Mouse (Mus musculus): ENCODE measurements around the gene Bbx. TPM values are rescaled to one million over a fixed set of nuclear protein-coding genes. Genes with fewer than 3 reads are reported as not detected.

Bbx gene
- polyA plus RNA-seq, 1 experiment = 9.4 TPM

DNA sequence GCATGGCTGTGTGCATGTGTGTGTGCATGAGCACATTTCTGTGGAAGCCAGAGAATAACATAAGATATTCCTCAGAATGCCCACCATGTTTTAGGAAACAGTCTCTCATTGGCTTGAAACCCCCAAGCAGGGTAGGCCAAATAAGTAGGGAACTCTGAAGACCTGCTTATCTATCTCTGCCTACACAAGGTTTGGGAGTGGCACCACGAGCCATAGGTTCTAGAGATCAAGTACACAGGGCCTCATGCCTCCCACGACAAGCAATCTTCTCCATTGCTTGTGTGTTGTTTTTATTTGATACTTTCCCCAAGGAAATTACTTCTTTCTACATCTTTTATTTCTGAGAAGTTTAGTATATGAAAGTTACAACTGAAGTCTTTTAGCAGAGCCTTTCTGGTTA is 61.8 kb downstream of the Bbx start:
- TF ChIP-seq POLR2A (IDR thresholded peaks at IDR 0.05; ENCODE audit: borderline replicate concordance, extremely low read depth, insufficient read depth, insufficient read length, poor library complexity, severe bottlenecking) (no peak), CTCF (IDR thresholded peaks at IDR 0.05; ENCODE audit: borderline replicate concordance, extremely low read depth, insufficient read depth, insufficient read length) (no peak)
- DNase-seq (ENCODE audit: low read depth) = no peak

DNA sequence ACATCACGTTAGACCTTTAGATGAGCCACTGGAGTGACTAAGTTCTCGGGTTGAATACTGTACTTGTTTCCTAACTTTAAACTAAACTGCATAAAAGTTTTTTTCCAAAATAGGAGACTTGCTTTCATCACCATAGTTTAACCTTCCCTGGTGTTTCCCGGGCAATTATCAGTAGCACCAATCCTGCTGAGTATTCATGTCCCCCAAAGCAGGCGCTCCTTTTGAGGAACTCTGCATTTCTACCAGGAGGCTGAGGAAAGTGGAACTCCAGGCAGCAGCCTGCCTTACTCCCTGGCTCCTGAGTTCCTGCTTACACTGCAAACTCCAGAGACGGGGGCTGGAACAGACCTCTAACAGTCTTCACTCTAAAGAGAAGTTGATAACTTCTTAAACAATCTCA is 65.6 kb downstream of the Bbx start:
- TF ChIP-seq CTCF (IDR thresholded peaks at IDR 0.05; ENCODE audit: borderline replicate concordance, extremely low read depth, insufficient read depth, insufficient read length) (no peak), POLR2A (IDR thresholded peaks at IDR 0.05; ENCODE audit: borderline replicate concordance, extremely low read depth, insufficient read depth, insufficient read length, poor library complexity, severe bottlenecking) (no peak)
- no peak for DNase-seq (ENCODE audit: low read depth)

DNA sequence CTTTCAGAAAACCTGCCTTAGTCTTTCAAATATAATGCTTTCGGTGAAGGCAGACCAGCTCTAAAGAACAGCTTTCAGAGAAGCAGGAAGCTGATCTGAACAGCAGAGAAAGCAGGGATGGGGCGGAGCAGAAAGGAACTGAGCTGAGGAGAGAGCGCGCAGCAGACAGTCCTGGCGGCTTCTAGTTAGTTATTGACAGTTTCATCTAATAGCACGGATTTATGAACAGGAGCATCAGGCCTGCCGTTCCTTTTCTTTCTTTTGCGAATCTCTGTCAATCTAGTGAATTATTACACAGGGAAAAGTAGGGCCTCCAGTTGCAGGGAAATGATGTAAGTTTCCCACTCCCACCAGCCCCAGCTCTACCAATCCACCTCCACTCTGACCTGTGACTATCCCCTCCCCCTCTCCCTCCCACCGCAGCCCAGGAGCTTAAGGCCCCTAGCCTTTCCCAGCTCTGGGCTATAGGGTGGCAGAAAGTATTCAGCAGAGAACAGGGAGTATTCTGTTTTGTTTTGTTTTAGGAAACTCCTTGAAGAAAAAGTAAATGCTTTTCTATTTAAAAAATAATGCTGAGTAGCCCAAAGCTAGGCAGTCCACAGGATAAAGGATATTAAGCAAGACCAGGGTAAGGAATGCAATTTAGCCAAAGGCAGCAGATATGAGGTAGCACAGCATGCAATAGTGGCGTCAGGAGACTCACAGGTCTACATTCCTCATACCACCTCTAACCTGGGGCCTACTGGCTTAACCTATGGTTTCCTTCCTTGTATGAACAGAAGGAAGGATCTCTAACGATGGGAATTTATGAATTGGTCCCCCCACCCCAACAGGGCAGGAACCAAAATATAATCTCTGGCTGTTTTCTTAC is 67.8 kb downstream of the Bbx start:
- DNase-seq (ENCODE audit: low read depth) = peak; percentile 85
- TF ChIP-seq CTCF (IDR thresholded peaks at IDR 0.05; ENCODE audit: borderline replicate concordance, extremely low read depth, insufficient read depth, insufficient read length) (no peak), POLR2A (IDR thresholded peaks at IDR 0.05; ENCODE audit: borderline replicate concordance, extremely low read depth, insufficient read depth, insufficient read length, poor library complexity, severe bottlenecking) (no peak)

DNA sequence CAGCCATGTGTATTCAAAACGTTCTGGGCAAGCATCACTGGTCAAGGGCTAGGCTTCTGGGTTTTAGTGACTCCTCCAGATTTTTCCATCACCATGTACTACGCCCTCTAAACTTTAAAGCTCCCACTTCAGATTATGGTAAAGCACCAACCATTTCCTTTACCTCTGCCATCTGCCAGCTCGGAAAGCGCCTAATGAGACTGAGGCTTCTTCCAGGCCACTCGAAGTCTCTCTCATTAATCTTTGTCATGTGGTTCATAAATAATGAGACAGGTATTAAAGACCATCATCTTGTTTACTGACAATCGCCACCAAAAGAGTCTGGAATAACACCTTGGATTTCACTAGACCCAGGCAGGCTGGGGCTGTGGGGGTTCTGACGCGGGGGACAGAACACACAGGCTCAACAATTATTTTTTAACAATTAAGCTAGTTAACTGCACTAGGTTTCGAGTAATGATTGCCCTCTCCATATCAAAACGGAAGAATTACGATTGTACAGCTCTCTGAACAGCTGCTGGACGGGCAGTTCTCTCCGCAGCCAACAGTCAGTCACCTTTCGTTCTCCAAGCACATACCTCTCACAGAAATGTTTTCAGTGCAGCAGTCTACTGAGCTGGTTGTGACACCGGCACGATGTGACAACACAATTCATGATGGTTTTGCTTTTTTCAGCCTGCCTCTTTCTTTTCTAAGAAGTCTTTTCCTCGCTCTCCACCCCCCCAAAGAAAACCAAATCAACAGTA is 68.6 kb downstream of the Bbx start:
- TF ChIP-seq CTCF (IDR thresholded peaks at IDR 0.05; ENCODE audit: borderline replicate concordance, extremely low read depth, insufficient read depth, insufficient read length) (no peak), POLR2A (IDR thresholded peaks at IDR 0.05; ENCODE audit: borderline replicate concordance, extremely low read depth, insufficient read depth, insufficient read length, poor library complexity, severe bottlenecking) (no peak)
- peak; percentile 39 for DNase-seq (ENCODE audit: low read depth)

DNA sequence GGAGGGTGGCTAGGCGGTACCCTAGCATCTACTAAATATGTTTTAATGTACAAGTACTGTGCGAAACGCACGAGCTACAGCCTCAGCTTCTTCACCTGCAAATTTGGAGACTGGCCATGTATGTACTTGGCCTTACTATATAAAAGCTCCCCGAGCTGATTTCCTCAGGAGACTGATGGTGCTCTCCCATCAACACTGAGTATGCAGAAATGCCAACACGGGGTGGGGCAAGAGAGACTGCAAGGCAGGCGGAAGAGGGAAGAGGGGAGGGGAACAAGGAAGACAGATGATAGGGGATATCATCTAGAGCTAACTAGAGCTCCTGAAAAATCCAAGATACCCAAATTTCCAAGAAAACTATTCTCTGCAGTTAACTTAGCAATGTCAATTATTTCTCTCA is 71.6 kb downstream of the Bbx start:
- TF ChIP-seq CTCF (IDR thresholded peaks at IDR 0.05; ENCODE audit: borderline replicate concordance, extremely low read depth, insufficient read depth, insufficient read length) (no peak), POLR2A (IDR thresholded peaks at IDR 0.05; ENCODE audit: borderline replicate concordance, extremely low read depth, insufficient read depth, insufficient read length, poor library complexity, severe bottlenecking) (no peak)
- no peak for DNase-seq (ENCODE audit: low read depth)

DNA sequence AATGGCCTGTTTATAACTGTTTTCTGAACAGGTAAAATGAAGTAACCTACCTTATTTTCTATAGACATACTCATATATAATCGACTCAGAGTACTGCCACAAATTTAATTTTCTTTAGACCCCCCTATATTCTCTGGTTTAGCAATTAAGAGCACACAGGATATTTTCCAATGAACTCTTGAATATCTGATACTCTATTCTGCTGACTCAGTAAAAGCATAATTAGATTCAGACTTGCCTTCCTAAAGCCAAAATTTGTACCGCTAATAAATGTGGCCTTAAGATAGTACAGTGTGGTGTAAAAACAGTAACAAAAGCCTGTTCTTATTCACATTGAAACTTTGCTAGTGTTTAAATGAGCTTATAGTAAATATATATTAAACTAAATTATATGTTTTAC is 102.5 kb downstream of the Bbx start:
- DNase-seq (ENCODE audit: low read depth) = no peak
- no peak for TF ChIP-seq POLR2A (IDR thresholded peaks at IDR 0.05; ENCODE audit: borderline replicate concordance, extremely low read depth, insufficient read depth, insufficient read length, poor library complexity, severe bottlenecking)
- no peak for TF ChIP-seq CTCF (IDR thresholded peaks at IDR 0.05; ENCODE audit: borderline replicate concordance, extremely low read depth, insufficient read depth, insufficient read length)

DNA sequence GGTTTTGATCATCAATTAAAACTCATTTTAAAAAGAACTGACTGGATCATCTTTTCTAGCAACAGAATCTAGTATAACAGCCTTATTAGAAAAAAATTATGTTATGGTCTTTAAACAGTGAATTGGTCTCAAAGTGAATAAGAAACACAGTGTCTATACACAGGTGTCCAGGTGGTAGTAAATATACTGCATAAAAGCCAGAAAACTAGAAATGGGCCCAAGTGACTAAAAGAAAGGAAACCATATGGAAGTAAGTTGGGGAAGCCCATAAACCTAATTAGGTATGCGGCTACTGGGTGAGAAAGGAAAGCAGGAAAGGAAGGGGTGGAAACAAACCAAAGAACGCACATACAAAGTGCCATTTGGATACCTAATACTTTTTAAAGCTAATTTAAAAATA is 107.4 kb downstream of the Bbx start:
- DNase-seq (ENCODE audit: low read depth) = no peak
- TF ChIP-seq CTCF (IDR thresholded peaks at IDR 0.05; ENCODE audit: borderline replicate concordance, extremely low read depth, insufficient read depth, insufficient read length) = no peak
- no peak for TF ChIP-seq POLR2A (IDR thresholded peaks at IDR 0.05; ENCODE audit: borderline replicate concordance, extremely low read depth, insufficient read depth, insufficient read length, poor library complexity, severe bottlenecking)

DNA sequence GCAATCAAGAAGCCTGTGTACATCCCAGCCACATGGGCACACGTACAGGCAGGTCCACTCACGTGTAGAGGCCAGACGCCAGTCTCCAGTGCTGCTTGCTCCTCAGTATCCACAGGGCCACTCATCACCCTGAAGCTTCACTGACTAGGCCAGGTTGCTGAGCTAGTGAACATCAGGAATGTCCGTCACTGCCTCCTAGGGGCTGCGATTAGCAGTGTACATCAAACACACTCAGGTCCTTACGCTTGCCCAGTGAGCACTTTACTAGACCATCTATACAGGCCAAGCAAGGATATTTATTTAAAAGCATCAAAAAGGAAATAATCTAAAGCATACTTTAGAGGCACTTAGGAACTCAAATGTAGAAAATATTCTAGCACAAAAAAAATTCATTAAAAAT is 107.9 kb downstream of the Bbx start:
- TF ChIP-seq POLR2A (IDR thresholded peaks at IDR 0.05; ENCODE audit: borderline replicate concordance, extremely low read depth, insufficient read depth, insufficient read length, poor library complexity, severe bottlenecking) = no peak
- peak; percentile 11; the same call in 1 of the 2 replicates for TF ChIP-seq CTCF (IDR thresholded peaks at IDR 0.05; ENCODE audit: borderline replicate concordance, extremely low read depth, insufficient read depth, insufficient read length)
- no peak for DNase-seq (ENCODE audit: low read depth)

DNA sequence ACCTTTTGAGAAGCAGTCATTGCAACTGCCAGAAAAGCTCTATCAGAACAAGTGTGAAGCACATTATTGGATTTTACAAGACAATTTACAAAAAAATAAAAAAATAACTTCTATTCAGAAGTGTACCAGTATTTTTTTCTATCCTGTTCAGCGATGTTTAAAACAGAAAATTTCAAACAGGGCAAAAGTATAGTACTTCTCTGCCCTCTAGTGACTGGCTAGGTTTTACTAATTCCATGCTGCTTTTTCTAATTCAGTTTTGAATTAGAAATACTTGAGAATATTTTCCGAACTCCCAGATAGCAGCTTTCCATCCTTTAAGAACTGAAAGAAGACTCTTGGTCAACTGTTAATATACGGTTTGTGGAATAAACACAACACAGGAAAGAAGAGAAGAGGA is 110.8 kb downstream of the Bbx start:
- TF ChIP-seq CTCF (IDR thresholded peaks at IDR 0.05; ENCODE audit: borderline replicate concordance, extremely low read depth, insufficient read depth, insufficient read length) = no peak
- TF ChIP-seq POLR2A (IDR thresholded peaks at IDR 0.05; ENCODE audit: borderline replicate concordance, extremely low read depth, insufficient read depth, insufficient read length, poor library complexity, severe bottlenecking) = no peak
- peak; percentile 25 for DNase-seq (ENCODE audit: low read depth)

DNA sequence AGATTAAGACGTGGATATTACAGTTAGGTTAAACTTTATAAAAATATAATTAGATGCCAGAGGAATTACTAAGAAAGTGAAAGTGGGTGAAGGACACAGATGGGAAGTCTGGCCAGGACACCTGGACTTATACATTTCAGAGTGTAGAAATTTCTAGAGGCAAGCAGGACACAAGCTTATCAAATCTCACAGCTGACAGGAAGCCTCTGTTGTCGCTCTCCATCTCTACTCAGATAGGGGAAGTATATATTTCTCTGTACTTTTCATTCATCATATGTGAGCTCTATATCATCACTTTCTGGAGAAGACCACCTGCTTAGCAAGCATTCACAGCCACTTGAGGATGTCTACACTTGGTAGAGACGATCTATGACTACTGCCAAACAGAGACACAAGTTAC is 113.9 kb downstream of the Bbx start:
- TF ChIP-seq POLR2A (IDR thresholded peaks at IDR 0.05; ENCODE audit: borderline replicate concordance, extremely low read depth, insufficient read depth, insufficient read length, poor library complexity, severe bottlenecking) (no peak), CTCF (IDR thresholded peaks at IDR 0.05; ENCODE audit: borderline replicate concordance, extremely low read depth, insufficient read depth, insufficient read length) (no peak)
- no peak for DNase-seq (ENCODE audit: low read depth)

DNA sequence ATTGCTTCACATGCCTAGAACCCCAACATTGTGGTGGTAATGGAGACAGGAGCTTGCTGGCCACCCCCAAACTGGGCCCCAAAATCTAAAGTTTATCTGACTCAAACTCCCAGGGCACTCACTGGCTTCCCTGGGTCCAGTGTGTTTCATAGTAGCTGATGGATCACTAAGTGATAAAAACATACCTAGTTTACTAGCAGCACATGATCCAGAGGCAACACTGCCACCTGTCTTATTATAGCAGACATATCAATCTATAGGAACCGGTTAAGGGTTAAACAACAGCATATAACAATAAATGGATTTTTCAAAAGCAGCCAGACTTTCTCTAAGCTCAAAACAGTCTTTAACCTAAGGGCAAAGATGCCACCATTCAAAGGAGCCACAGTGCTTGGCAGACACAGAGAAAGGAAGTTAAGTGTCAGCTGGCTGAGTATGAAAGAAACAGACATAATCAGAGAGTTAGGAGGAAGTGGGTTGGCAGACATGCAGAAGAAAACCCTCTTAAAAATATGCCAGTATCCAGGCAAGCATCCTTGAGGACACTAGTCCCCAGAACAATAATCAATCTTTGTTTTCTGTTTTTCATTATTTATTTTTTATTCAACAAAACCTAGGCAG is 116.7 kb downstream of the Bbx start:
- TF ChIP-seq POLR2A (IDR thresholded peaks at IDR 0.05; ENCODE audit: borderline replicate concordance, extremely low read depth, insufficient read depth, insufficient read length, poor library complexity, severe bottlenecking) (no peak), CTCF (IDR thresholded peaks at IDR 0.05; ENCODE audit: borderline replicate concordance, extremely low read depth, insufficient read depth, insufficient read length) (no peak)
- DNase-seq (ENCODE audit: low read depth) = peak; percentile 59
